Comparison of ENCODE assay signal across 20 mouse cellular contexts in genomic region chr7:127077692-127078091, GRCm38 (mm10). TPM values are rescaled to one million over a fixed set of nuclear protein-coding genes. Genes with fewer than 3 reads are reported as not detected.
DNase-seq lines count a peak whose midpoint lies in the region; ATAC-seq and TF ChIP-seq lines count a peak whose summit lies in the region.
"Had no signal": no experiment of that assay in that cellular context is flagged by ENCODE, and none has a peak within 500 bp of the region (broad histone marks: within the 10 kb centered on the region; RNA-seq: fewer than 3 reads in every experiment).

No protein-coding gene starts in this region.

- 79% methylated on average over 3 of the region's 3 CpGs for WGBS in kidney, postnatal 0 days

- no peak overlapping the region for H3K27ac ChIP-seq in kidney, postnatal 0 days
- H3K27ac ChIP-seq: heart, embryonic 13.5 days; lung, embryonic 15.5 days had no signal

- TF ChIP-seq CTCF in kidney, postnatal 0 days (IDR thresholded peaks at IDR 0.05; ENCODE audit: low read depth): peak; percentile 34; the same call in 1 of the 2 replicates

- no peak overlapping the region for H3K4me3 ChIP-seq in kidney, postnatal 0 days (replicated peaks; ENCODE audit: low read depth, low read length)
- H3K4me3 ChIP-seq: heart, embryonic 13.5 days; lung, embryonic 15.5 days had no signal

- no peak overlapping the region for H3K4me2 ChIP-seq in kidney, postnatal 0 days (ENCODE audit: low read length)
- H3K4me2 ChIP-seq: heart, embryonic 13.5 days; lung, embryonic 15.5 days had no signal

- 0 out of 2 replicates have a peak, but pooled peaks cover 6% of the 10 kb centered on the region for H3K4me1 ChIP-seq in kidney, postnatal 0 days (replicated peaks; ENCODE audit: insufficient read depth, low read length)

- no peaks in the 10 kb centered on the region for H3K27me3 ChIP-seq in kidney, postnatal 0 days (ENCODE audit: insufficient read depth, low read length)
- H3K27me3 ChIP-seq: heart, embryonic 13.5 days; lung, embryonic 15.5 days had no signal

- no peak for ATAC-seq in kidney, postnatal 0 days (replicated peaks; ENCODE audit: low FRiP score, low read depth)
- ATAC-seq in neutrophil, adult 5-6 weeks (ENCODE audit: extremely low read depth, insufficient number of reproducible peaks, low FRiP score, poor library complexity, severe bottlenecking): peak; percentile 43; the same call in 1 of the 2 replicates
- ATAC-seq: midbrain, embryonic 16.5 days had no signal

- no peak for DNase-seq in kidney, postnatal 0 days (ENCODE audit: low spot score)
- no peak for DNase-seq in kidney, adult 18-20 months
- DNase-seq in 416B (ENCODE audit: low read depth): peak; percentile 79
- peak; percentile 54 for DNase-seq in T-cell, adult 2 months (ENCODE audit: low spot score)
- DNase-seq in cerebellum, adult 18-20 months: no peak
- no peak for DNase-seq in adrenal gland, postnatal 10 days
- DNase-seq in urinary bladder, postnatal 4 days (ENCODE audit: low spot score in 2 of 2): no peak
- DNase-seq: adrenal gland, postnatal 25 days; cerebellum, adult 8-10 months; gastrocnemius, postnatal 25 days; kidney, adult 9 months; layer of hippocampus, adult 9-11 months; right cerebral cortex, adult 18-20 months had no signal

- H3K9me3 ChIP-seq in kidney, postnatal 0 days (replicated peaks; ENCODE audit: low read length): no peaks in the 10 kb centered on the region
- H3K9me3 ChIP-seq: heart, embryonic 13.5 days; lung, embryonic 15.5 days had no signal

- no peak overlapping the region for H3K9ac ChIP-seq in kidney, postnatal 0 days (ENCODE audit: low read depth, low read length)
- H3K9ac ChIP-seq: heart, embryonic 13.5 days; lung, embryonic 15.5 days had no signal

- no peaks in the 10 kb centered on the region for H3K36me3 ChIP-seq in kidney, postnatal 0 days (ENCODE audit: insufficient read depth, low read length)
- H3K36me3 ChIP-seq: heart, embryonic 13.5 days; lung, embryonic 15.5 days had no signal

RNA-seq across cellular contexts. Expression of gene Zg16, which starts 9.4 kb away (rescaled TPM):
- not detected in 2 replicates for polyA plus RNA-seq in kidney, postnatal 0 days (2015; fragmentation: Nextera tagmentation; extraction: Ambion mirVana)
- total RNA-seq in neutrophil, adult 5-6 weeks (2017): 2.1 TPM in 1 of 2 replicates, not detected in the other
- under 1 TPM in 1 of 2 experiments, not detected in 1; 0.51 TPM for total RNA-seq in adrenal gland, postnatal 10 days (2021)
- total RNA-seq: adrenal gland, postnatal 25 days; gastrocnemius, postnatal 25 days had no signal
- polyA plus RNA-seq: heart, embryonic 13.5 days; hindbrain, embryonic 11.5 days; limb, embryonic 11.5 days; lung, embryonic 15.5 days; midbrain, embryonic 16.5 days; neural tube, embryonic 14.5 days had no signal

RNA-seq across cellular contexts. Expression of gene AI467606, which starts 13.5 kb away (rescaled TPM):
- 4.0 and 4.3 TPM in 2 replicates for polyA plus RNA-seq in kidney, postnatal 0 days (2015; fragmentation: Nextera tagmentation; extraction: Ambion mirVana)
- 156 and 166 TPM in 2 replicates for total RNA-seq in neutrophil, adult 5-6 weeks (2017)
- total RNA-seq in adrenal gland, postnatal 10 days (2021): 1 to 10 TPM; 3.3 TPM

RNA-seq across cellular contexts. Expression of gene Kif22, which starts 35.4 kb away (rescaled TPM):
- 51.7 and 57.2 TPM in 2 replicates for polyA plus RNA-seq in kidney, postnatal 0 days (2015; fragmentation: Nextera tagmentation; extraction: Ambion mirVana)
- total RNA-seq in neutrophil, adult 5-6 weeks (2017): 1.4 and 2.1 TPM in 2 replicates
- total RNA-seq in adrenal gland, postnatal 10 days (2021): 10 to 100 TPM; 21.6 to 28.7 TPM

RNA-seq across cellular contexts. Expression of gene Qprt, which starts 44.3 kb away (rescaled TPM):
- polyA plus RNA-seq in kidney, postnatal 0 days (2015; fragmentation: Nextera tagmentation; extraction: Ambion mirVana): 37.4 and 43.7 TPM in 2 replicates
- total RNA-seq in neutrophil, adult 5-6 weeks (2017): 1.4 and 3.8 TPM in 2 replicates
- total RNA-seq in adrenal gland, postnatal 10 days (2021): 10 to 100 TPM in 1 of 2 experiments, 1 to 10 TPM in 1; 7.6 to 20.7 TPM
- polyA plus RNA-seq: neural tube, embryonic 14.5 days had no signal

RNA-seq across cellular contexts. Expression of gene Maz, which starts 50.9 kb away (rescaled TPM):
- polyA plus RNA-seq in kidney, postnatal 0 days (2015; fragmentation: Nextera tagmentation; extraction: Ambion mirVana): 50.3 and 58.7 TPM in 2 replicates
- total RNA-seq in neutrophil, adult 5-6 weeks (2017): 49.3 and 57.7 TPM in 2 replicates
- 100 to 1,000 TPM; 135 to 159 TPM for total RNA-seq in adrenal gland, postnatal 10 days (2021)

Comparison
In these comparisons a context has a peak if more than half of its experiments do, and no peak if none do; other contexts are left out.
1. DNase-seq: peak in 416B (single experiment) and T-cell, adult 2 months (single experiment); none in kidney, postnatal 0 days (single experiment), kidney, adult 18-20 months (single experiment), cerebellum, adult 18-20 months (0 of 2), adrenal gland, postnatal 10 days (single experiment) and urinary bladder, postnatal 4 days (0 of 2).
2. RNA of gene AI467606, which starts 13.5 kb away (total RNA-seq): 156 to 166 TPM in neutrophil, adult 5-6 weeks; 3.3 TPM in adrenal gland, postnatal 10 days; every median in the first group is over 10 times any median in the second.